Mouse (Mus musculus) brain, embryonic 14.5 days (tissue): ENCODE measurements around the gene Wfdc6a.

Source experiments
- CTCF ChIP-seq: fragments of 200-500 bp; IDR thresholded peaks from 2 replicates; pipeline ENCODE4 v1.5.1; 2012; ENCODE audit warnings: inconsistent platforms, mild to moderate bottlenecking, moderate library complexity, borderline replicate concordance; ENCODE audit not compliant: insufficient read depth, insufficient read length; ENCODE audit errors: extremely low read depth
- POLR2A ChIP-seq: fragments of 200-500 bp; IDR thresholded peaks from 2 replicates; pipeline ENCODE4 v1.6.1; 2012; ENCODE audit warnings: mild to moderate bottlenecking, inconsistent platforms, borderline replicate concordance; ENCODE audit not compliant: poor library complexity, insufficient read depth, insufficient read length, severe bottlenecking; ENCODE audit errors: extremely low read depth

DNA sequence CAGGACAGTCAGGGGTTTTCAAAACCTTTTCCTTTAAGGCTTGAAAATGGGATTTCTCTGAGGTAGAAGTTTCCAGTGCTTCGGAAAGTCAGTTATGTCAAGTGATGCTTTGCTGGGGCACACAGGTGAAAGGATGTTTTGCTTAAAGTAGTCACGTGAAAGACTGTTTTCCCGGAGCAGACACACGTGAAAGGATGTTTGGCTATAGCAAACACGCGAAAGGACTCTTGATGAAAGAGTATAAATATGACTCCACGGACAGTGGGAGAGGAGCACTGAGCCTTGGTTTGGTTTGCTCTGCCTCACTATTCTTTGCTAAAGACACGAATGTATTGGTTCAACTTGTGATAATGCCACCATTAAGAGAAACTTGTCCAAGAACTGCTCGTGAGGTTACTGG lies 33.7 kb downstream of the Wfdc6a start:
- no peak for TF ChIP-seq POLR2A
- TF ChIP-seq CTCF = no peak
